Mouse (Mus musculus) heart, postnatal 4 days (tissue): ENCODE measurements around the gene Olfr59. TPM values are rescaled to one million over a fixed set of nuclear protein-coding genes. Genes with fewer than 3 reads are reported as not detected.

Experiments used
- DNase-seq: peaks from one replicate; pipeline ENCODE4 v3.0.0; 2021
- total RNA-seq, 2 experiments: library from RNA; stranded (reverse); gene quantifications; 2 replicates each; pipeline ENCODE4 v1.2.3; 2021

Gene Olfr59
- not detected for total RNA-seq

DNA sequence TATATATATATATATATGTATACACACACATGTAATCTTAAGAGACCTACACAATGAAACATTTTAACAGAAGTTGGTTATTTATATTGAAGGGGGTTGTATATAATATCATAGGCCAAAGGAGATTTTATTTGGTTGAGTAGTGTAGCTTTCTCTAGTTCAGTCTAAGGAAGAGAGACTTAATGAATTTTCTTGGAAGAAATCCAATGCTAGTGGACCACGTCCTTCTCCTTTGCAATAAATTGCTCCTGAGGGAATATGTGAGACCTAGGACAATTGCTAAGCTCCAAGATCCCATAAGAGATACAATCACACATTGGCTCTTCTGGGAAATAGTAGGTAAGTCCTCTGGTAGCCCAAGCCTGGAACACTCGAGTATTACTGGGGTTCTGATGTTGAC lies at the start of gene Olfr59:
Gene Olfr59, plus strand, starts transcription at position 301 of the 400 bp plus-strand sequence.
- DNase-seq: no peak

DNA sequence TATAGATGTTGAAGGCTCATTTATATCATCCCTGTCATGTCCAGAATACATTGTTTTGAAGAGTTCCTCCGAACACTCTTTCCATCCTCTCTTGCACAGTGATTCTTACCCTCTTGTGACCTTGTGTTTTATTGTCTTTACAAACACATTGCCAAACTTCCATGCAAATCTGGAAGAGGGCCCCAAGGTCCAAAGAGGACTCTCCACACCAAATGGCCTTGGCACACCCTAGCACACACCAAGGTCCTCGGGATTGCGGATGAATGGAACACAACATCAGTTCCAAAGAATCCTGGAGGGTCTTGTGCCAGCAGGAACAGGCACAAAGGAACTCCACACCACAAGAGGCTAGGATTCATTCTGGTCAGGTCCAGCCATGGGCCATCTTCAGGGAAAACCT lies 42.3 kb upstream of the Olfr59 start:
- DNase-seq: no peak

DNA sequence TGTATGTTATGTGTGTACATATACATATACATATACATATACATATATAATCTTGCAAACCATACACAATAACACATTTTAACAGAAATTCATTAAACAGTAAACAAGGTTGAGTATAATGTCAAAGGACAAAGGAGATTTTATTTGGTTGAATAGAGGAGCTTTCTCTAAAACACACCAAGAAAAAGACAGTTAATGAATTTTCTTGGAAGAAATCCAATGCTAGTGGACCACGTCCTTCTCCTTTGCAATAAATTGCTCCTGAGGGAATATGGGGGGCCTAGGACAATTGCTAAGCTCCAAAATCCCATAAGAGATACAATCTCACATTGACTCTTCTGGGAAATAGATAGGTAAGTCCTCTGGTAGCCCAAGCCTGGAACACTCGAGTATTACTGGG lies 24.0 kb upstream of the Olfr59 start, which contains the start of gene Olfr406:
Gene Olfr406, plus strand, starts transcription at position 301 of the 400 bp plus-strand sequence.
- no peak for DNase-seq

DNA sequence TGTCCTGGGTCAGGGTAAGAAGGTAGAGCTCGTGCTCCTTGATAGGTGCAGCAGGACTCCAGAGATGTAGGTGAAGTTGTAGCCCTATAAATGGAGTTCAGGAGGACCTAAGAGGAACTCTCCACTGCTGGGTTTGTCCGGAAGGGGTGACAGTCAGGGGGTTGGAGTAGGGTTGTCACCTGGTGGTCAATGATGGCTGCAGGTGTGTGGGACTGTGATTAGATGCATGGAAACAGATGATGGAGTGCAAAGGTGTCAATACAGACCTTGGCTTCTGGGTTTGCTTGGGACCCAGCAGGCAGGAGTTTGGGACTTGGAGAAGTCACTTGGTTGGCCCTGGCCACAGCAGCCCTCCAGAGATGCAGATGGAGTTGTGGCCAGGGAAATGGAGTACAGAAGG lies 3.7 kb downstream of the Olfr59 start:
- no peak for DNase-seq

DNA sequence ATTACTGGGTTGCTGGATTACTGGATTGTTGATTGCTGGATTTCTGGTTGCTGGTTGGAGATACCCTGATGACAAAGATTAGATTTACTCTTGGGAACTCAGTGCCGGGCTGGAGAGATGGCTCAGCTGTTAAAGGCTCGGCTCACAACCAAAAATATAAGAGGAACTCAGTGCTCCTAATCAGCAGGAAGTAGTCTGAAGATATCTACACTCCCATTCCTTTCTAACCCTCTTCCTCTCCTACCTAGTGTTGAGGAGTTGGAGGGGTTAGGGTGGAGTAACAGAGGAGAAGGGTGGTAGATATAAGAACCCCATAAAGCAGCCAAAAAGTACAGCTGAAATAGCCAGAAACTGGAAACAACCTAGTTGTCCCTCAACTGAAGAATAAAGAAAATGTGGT lies 42.5 kb downstream of the Olfr59 start:
- no peak for DNase-seq

DNA sequence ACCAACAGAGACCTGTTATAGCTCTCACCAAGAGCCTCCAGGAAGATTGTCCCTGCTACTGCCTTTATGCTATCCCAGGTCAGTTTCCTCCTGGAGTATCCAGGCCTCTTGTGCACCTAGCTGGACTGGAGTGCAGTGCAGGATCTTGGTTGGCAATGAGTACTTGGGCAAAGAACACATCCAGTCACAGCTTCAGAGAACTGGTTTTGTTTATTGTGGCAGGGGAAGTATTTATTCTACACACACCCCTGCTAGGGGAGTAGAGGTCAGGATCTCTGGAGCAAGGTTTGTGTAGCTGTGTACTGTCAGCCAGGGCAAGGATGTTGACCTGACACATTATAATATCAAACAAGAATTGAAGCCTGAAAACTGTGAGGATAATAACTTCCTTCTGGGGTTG lies 45.2 kb downstream of the Olfr59 start:
- no peak for DNase-seq

GRCm38 (mm10) chr11:74337931-74338330 lies 54.4 kb downstream of the Olfr59 start, which contains the start of gene Olfr410:
Gene Olfr410 (minus strand): TSS chr11:74338031.
- DNase-seq: no peak

Other genes starting within 250 kb of the Olfr59 start
- gene Olfr139, start 227.2 kb upstream of the Olfr59 start, total RNA-seq: not detected
- gene Olfr399, start 227.1 kb upstream of the Olfr59 start, total RNA-seq: not detected
- gene Zfp616, start 213.8 kb upstream of the Olfr59 start, total RNA-seq: not detected
- gene Olfr401, start 170.0 kb upstream of the Olfr59 start, total RNA-seq: not detected
- gene Olfr402, start 130.2 kb upstream of the Olfr59 start, total RNA-seq: not detected
- not detected for gene Olfr403, start 97.5 kb upstream of the Olfr59 start, total RNA-seq
- not detected for gene Olfr43, start 72.4 kb upstream of the Olfr59 start, total RNA-seq
- not detected for gene Olfr406, start 23.9 kb upstream of the Olfr59 start, total RNA-seq
- gene Olfr410, start 54.3 kb downstream of the Olfr59 start, total RNA-seq: not detected
- not detected for gene Olfr411, start 68.9 kb downstream of the Olfr59 start, total RNA-seq
- gene Olfr412, start 78.3 kb downstream of the Olfr59 start, total RNA-seq: not detected